Mouse (Mus musculus) testis, adult 2 months (tissue): ENCODE data around the gene Fam214a.

Experiments
- CTCF ChIP-seq: fragments of 200-500 bp; IDR thresholded peaks from 2 replicates; pipeline ENCODE4 v1.5.1; 2012; ENCODE audit warnings: low read depth, mild to moderate bottlenecking, inconsistent platforms, low read length, moderate library complexity; ENCODE audit not compliant: control insufficient read depth, insufficient read depth, insufficient replicate concordance
- POLR2A ChIP-seq: fragments of 200-500 bp; IDR thresholded peaks from 2 replicates; pipeline ENCODE4 v1.6.1; 2012; ENCODE audit warnings: low read depth, mild to moderate bottlenecking, inconsistent platforms, low read length, moderate library complexity; ENCODE audit not compliant: control insufficient read depth

DNA sequence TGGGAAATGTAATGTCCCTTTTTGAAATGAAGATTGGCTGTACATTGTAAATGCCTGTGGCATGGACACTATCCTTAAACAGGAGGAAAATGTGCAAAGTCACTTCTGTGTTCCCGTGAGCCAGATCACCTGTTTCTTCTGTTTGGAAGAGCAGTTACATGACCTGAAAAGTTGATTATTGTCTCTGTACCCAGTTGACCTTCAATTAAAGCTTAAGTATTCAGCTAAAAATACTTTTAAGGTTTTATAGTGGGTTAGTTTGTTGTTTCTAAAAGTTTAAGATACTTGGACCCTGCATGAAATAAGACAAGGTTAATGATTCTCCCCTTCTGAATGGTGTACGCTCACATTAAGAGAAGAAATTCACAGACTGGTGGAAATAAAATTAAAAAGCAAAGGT lies 87.9 kb downstream of the Fam214a start:
- TF ChIP-seq CTCF (no peak), POLR2A (no peak)
